Mouse (Mus musculus) ES-CJ7 (cell line): ENCODE results near the gene Fam131a.
A peak's percentile ranks its signal among the peaks of the same experiment; 100 is the strongest.
"Not testable (repeated sequence)": the region's sequence is repeated elsewhere in the genome, so short reads cannot be mapped to it uniquely, and the experiment has no call there.

Experiments used
- DNase-seq: peaks from one replicate; pipeline ENCODE4 v3.0.0; 2011; ENCODE audit warnings: low read depth, low spot score

The Fam131a gene

GRCm38 (mm10) chr16:20693111-20693701 is at the start of gene Fam131a:
Gene Fam131a, plus strand, starts transcription at chr16:20693241.
- DNase-seq = peak; percentile 84

GRCm38 (mm10) chr16:20643911-20644310 is 49.1 kb upstream of the Fam131a start:
- DNase-seq = no peak

- DNase-seq = peak; percentile 96
These were observed 41.7 kb upstream of the Fam131a start, which contains the start of gene Psmd2 for GRCm38 (mm10) chr16:20651076-20651946. Gene Psmd2, plus strand, starts transcription at chr16:20651652.

GRCm38 (mm10) chr16:20651947-20652310 is 41.1 kb upstream of the Fam131a start:
- no peak for DNase-seq

GRCm38 (mm10) chr16:20653315-20653714 is 39.7 kb upstream of the Fam131a start:
- no peak for DNase-seq

- DNase-seq = no peak
These were observed 35.4 kb upstream of the Fam131a start for GRCm38 (mm10) chr16:20657661-20658060.

- not testable (repeated sequence) for DNase-seq
These were observed 25.0 kb upstream of the Fam131a start, which contains the start of gene Eif4g1 for GRCm38 (mm10) chr16:20668013-20668412. Gene Eif4g1, plus strand, starts transcription at chr16:20668313.

- DNase-seq = no peak
These were observed 22.8 kb upstream of the Fam131a start for GRCm38 (mm10) chr16:20670291-20670690.

- DNase-seq = peak; percentile 71
These were observed 21.2 kb upstream of the Fam131a start for GRCm38 (mm10) chr16:20671886-20672285.

- DNase-seq = peak; percentile 97
These were observed 20.5 kb upstream of the Fam131a start for GRCm38 (mm10) chr16:20672500-20672902.

- DNase-seq = no peak
These were observed 19.9 kb upstream of the Fam131a start for GRCm38 (mm10) chr16:20672965-20673705.

- peak; percentile 78 for DNase-seq
These were observed 19.2 kb upstream of the Fam131a start for GRCm38 (mm10) chr16:20673706-20674303.

- DNase-seq = no peak
These were observed 17.8 kb upstream of the Fam131a start for GRCm38 (mm10) chr16:20675213-20675612.

GRCm38 (mm10) chr16:20676702-20677101 is 16.3 kb upstream of the Fam131a start:
- no peak for DNase-seq

- DNase-seq = no peak
These were observed 15.7 kb upstream of the Fam131a start for GRCm38 (mm10) chr16:20677380-20677779.

GRCm38 (mm10) chr16:20677974-20678675 is 14.9 kb upstream of the Fam131a start:
- no peak for DNase-seq

- DNase-seq = no peak
These were observed 2.3 kb upstream of the Fam131a start for GRCm38 (mm10) chr16:20690774-20691173.

GRCm38 (mm10) chr16:20691617-20692016 is 1.4 kb upstream of the Fam131a start:
- no peak for DNase-seq

- peak; percentile 64 for DNase-seq
These were observed 638 bp upstream of the Fam131a start for GRCm38 (mm10) chr16:20692241-20692965.

GRCm38 (mm10) chr16:20694781-20695180 is 1.7 kb downstream of the Fam131a start:
- no peak for DNase-seq
